Mouse (Mus musculus) megakaryocyte, adult 5-6 weeks (primary cell): ENCODE measurements around the gene Ccdc155. TPM values are rescaled to one million over a fixed set of nuclear protein-coding genes. Genes with fewer than 3 reads are reported as not detected.
A peak's percentile ranks its signal among the peaks of the same experiment; 100 is the strongest.

ENCODE experiments used
- ATAC-seq: 2 replicates; pipeline ENCODE4 v1.8.0; 2016; ENCODE audit warnings: mild to moderate bottlenecking, inconsistent platforms; ENCODE audit not compliant: poor library complexity, severe bottlenecking
- total RNA-seq, 2 experiments: library from RNA; stranded (forward) in 1 of 2; stranded (reverse) in 1 of 2; fragments of 153-499, 151-499 nt in 1 of 2; fragments of 221-1000, 200-1000 nt in 1 of 2; gene quantifications; 2 replicates each; pipeline versions ENCODE4 v1.2.3 to v1.2.4; 2015 to 2017

Ccdc155 gene
- total RNA-seq, 2 experiments from 2014 or later, result not detected

- ATAC-seq, result no peak
These were observed 23.9 kb upstream of the Ccdc155 start for GRCm38 (mm10) chr7:45228548-45228947.

GRCm38 (mm10) chr7:45226421-45226820 is 21.7 kb upstream of the Ccdc155 start:
- ATAC-seq, result no peak

- ATAC-seq, result no peak
These were observed 20.1 kb upstream of the Ccdc155 start for GRCm38 (mm10) chr7:45224826-45225225.

GRCm38 (mm10) chr7:45221680-45222079 is 17.0 kb upstream of the Ccdc155 start:
- no peak for ATAC-seq

GRCm38 (mm10) chr7:45216442-45217183 is 11.9 kb upstream of the Ccdc155 start:
- no peak for ATAC-seq

GRCm38 (mm10) chr7:45215673-45216441 is 11.2 kb upstream of the Ccdc155 start, which contains the start of gene Tead2:
Gene Tead2, plus strand, starts transcription at chr7:45215753.
- ATAC-seq, result no peak

GRCm38 (mm10) chr7:45213708-45214107 is 9.0 kb upstream of the Ccdc155 start:
- ATAC-seq, result no peak

- 0 out of 2 replicates have a peak, but pooled peaks have one; percentile 7 for ATAC-seq
These were observed 7.7 kb upstream of the Ccdc155 start for GRCm38 (mm10) chr7:45212356-45212755.

GRCm38 (mm10) chr7:45211851-45212251 is 7.2 kb upstream of the Ccdc155 start, which contains the start of gene Dkkl1:
Gene Dkkl1, minus strand, starts transcription at chr7:45212147.
- peak; percentile 66 for ATAC-seq

GRCm38 (mm10) chr7:45211070-45211469 is 6.4 kb upstream of the Ccdc155 start:
- ATAC-seq, result no peak

GRCm38 (mm10) chr7:45208260-45208659 is 3.6 kb upstream of the Ccdc155 start:
- ATAC-seq, result no peak

GRCm38 (mm10) chr7:45202654-45203053 is 2.0 kb downstream of the Ccdc155 start:
- ATAC-seq, result no peak

GRCm38 (mm10) chr7:45198961-45199360 is 5.7 kb downstream of the Ccdc155 start:
- ATAC-seq, result no peak

- peak; percentile 67; the same call in 1 of the 2 replicates for ATAC-seq
These were observed 6.3 kb downstream of the Ccdc155 start for GRCm38 (mm10) chr7:45198435-45198834.

GRCm38 (mm10) chr7:45196994-45197393 is 7.7 kb downstream of the Ccdc155 start:
- ATAC-seq, result no peak

- no peak for ATAC-seq
These were observed 8.5 kb downstream of the Ccdc155 start for GRCm38 (mm10) chr7:45196176-45196535.

GRCm38 (mm10) chr7:45195341-45196175 is 9.1 kb downstream of the Ccdc155 start:
- ATAC-seq, result no peak

GRCm38 (mm10) chr7:45193871-45194785 is 10.6 kb downstream of the Ccdc155 start:
- ATAC-seq, result no peak

- no peak for ATAC-seq
These were observed 11.3 kb downstream of the Ccdc155 start for GRCm38 (mm10) chr7:45193406-45193805.
